Mouse (Mus musculus): ENCODE measurements around the gene Vcan.
A peak's percentile ranks its signal among the peaks of the same experiment; 100 is the strongest.

Vcan gene

GRCm38 (mm10) chr13:89720497-89720896 lies 21.8 kb downstream of the Vcan start:
- peak in 1 of 2 experiments; percentile 6 for DNase-seq

DNA sequence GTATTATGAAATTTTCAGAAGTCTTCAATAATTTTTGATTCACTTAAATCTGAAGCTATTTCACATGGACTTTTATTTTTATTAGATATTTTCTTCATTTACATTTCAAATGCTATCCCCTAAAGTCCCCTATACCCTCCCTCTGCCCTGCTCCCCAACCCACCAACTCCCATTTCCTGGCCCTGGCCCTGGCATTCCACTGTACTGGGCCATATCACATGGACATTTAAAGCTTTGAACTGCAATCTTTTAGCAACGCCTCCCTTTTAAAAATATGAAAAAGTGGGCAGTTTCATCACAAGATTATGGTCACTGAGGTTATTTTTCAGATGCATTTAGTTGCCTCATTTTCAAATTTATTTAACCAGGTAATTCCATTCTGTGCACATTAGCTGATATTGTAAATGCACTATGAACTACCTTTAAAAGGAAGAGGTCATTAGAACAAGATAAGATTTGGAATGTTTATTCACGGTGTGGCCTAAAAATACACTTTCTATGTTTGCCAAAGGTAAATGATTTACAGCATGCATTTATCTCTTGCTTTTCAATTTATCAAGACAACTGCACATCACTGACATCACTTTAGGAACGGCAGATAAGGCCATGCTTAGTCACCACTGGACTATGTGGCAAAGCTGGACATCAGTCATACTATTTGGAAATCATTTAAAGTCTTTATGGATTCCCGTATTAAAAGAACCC lies 32.7 kb downstream of the Vcan start:
- no peak for DNase-seq

GRCm38 (mm10) chr13:89708151-89708927 lies 34.0 kb downstream of the Vcan start:
- no peak for DNase-seq

DNA sequence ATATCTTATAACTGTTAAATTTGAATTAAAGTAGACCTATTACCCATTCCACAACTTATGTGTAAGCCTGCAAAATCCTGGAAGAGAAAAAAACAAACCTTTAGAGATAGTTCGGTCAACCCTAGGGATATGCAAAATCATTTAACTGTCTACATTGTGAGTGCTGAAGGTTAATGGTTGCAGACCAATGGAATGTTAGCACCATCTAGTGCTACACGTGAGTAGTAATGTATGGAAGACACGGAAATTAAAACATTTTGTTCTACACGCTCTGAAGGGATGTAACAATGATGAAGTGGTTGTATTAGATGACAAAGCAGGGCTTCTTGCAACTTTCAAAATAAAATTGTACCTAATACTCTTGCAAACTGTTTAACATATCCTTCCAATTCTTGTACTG lies 39.9 kb downstream of the Vcan start:
- no peak for DNase-seq

- DNase-seq = no peak
Measured at GRCm38 (mm10) chr13:89699998-89700555, 42.2 kb downstream of the Vcan start.

DNA sequence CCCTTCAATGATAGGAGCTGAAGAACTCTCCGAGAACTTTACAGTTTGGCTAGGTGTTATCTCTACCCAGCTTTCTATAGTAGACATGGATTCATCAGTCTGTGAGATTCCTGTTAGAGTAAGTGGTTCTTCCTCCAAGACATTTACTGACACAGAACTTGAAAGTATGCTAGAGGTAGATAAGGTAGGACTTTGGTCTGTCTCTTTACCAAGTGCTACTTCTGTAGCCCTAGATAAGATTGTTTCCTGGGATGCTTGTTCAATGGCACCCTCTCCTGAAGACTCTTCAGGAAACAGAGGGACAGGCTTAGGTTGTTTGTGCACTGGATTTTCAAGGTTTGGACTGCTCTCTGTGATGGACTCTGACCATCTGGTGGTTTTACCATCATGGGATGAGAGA lies 49.7 kb downstream of the Vcan start:
- DNase-seq = no peak

- no peak for DNase-seq
Measured at GRCm38 (mm10) chr13:89683490-89683889, 58.8 kb downstream of the Vcan start.

DNA sequence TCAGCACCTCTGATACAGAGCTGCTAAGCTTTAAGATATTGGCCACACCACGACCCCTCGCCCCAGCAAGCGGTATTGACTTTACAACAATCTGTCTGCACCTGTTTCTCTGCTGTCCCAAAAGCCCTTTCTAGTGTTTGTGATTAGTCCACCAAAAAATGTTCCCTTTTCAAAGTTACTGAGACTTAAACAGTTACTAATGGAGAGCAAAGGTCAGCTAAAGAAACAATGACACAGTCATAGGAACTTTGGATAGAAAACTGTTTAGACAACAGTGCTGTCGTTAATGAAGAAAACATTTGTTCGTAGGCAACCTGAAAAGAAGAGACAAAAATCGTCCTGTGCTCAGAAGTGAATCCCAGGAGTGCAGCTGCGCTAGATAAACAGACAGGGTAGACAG lies 60.1 kb downstream of the Vcan start:
- no peak for DNase-seq

DNA sequence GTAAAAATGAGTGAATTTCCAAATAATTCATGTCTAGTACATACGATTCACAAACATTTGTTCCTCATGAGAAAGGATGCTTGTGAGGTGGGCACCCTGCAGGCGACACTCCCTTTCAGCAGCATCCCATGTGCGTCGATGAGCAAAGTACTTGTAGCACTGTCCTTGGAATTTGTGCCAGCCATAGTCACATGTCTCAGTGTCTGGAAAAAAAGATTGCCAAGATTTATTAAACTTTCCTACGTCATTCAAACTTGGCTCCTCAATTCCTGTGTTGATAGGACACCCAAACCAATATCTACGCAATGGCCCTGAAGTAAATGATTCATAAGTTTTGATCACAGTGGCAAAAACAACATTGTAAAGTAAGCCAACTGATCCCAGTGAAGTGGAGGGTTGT lies 62.6 kb downstream of the Vcan start:
- DNase-seq = no peak

GRCm38 (mm10) chr13:89670505-89670904 lies 71.8 kb downstream of the Vcan start:
- DNase-seq = no peak

DNA sequence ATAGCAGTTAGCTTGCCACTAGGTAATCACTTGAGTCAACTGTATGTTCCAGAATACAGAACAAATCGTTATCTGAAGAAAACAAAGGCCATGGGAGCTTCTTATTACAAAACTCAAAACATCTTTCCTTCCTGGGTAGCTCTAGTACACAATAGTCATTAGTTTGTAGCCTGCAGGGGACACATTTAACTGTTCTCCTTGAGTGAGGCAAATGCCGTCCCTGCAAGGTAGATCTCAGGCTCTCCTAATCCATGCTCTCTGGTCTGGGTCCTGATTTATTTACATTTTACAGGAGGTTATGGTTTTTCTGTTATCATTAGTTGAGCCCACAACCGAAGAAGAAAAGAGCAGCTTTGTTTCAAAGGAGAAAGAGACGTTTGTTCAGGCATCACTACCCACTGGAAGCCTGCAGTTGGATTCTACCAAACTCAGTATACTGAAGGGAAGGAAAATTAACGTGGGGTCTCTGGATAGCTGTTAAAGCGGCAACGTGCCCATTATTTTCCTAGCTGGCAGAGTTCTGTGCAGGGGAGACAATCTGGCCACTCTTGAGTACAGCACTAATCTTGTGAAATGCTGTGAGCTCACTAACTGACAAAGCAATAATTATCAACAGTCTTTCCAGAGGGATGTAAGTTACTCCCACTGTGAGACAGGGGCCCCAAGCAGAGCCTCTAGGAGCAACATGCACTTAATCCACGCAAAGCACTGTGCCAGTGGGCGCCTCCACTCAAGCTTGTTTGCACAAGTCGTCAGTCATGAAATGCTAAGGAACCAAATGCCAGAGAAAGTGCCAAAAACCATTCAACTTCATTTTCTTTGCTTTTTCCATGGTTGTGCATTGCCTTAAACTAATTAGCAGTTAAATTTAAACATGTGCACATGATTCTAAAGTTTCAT lies 73.1 kb downstream of the Vcan start:
- peak; percentile 11 to 38 for DNase-seq

DNA sequence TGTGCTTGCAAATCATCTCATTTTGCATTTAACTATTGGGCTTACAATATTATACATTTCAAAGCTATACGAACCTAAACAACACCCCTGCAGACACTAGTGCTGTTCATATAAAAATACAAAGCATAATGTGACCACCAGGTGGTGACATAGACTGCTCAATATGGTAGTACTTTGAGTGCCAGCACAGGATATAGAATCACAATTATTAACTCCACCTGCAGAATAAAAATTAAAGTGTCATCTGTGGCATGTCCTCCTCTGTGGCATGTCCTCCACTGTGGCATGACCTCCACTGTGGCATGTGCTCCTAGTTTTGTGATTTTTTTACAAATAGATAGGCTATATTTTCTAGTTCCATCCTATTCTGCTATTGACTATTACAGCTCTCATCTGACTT lies 74.2 kb downstream of the Vcan start:
- peak; percentile 46 to 66 for DNase-seq

- DNase-seq = no peak
Measured at GRCm38 (mm10) chr13:89661688-89662087, 80.6 kb downstream of the Vcan start.

DNA sequence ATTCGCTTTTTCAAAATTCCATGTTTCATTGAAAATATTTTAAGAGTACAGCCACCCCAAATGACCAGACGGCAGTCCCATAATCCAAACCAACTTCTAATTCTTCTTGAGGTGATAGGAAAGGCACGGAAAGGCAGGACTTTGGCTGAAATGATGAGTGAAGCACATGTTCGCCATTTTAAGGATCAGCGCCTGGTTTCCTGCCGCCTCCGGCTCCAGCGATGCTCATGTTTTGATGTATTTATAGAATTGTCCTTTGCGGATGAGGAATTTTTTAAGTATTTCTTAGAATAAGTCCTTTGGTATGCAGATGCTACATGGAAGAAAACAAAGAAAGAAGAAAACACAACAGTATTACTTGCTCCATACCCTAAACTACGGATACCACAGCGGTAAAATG lies 85.3 kb downstream of the Vcan start:
- DNase-seq = no peak

DNA sequence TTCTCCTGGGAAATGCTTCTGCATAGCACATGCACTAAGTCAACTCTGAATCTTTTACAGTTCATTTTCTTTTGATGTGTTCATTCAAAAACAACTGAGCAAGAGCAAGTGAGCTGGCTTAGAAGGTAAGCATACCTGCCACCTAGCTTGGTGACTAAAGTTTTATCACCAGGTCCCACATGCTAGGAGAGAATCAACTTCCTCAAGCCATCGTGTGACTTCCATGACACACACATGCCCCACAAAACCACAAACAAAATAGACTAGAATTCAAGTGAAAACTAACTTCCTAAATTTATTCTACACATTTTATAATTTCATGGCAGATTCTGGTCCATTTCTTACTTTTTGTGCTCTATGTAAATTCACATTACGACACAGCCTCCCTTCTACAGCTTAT lies 89.0 kb downstream of the Vcan start:
- DNase-seq = no peak

DNA sequence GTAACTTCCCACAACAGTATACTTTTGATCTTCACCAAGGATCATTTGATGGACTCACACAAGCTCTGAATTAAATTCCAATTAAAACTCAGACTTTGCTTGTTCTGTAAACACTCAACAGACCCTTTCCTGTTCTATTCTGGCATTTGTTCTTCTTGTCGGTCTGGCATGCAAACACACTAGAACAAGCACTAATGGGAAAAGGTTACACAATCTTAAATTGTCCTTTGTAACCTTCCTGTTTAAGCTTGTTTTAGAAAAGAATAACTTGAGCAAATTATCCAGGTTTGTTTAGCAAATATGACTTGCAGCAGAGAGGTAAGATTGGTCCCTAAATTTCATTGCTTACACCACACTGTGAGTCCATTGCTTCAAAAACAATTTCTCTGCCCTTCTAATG lies 89.5 kb downstream of the Vcan start:
- DNase-seq = no peak

DNA sequence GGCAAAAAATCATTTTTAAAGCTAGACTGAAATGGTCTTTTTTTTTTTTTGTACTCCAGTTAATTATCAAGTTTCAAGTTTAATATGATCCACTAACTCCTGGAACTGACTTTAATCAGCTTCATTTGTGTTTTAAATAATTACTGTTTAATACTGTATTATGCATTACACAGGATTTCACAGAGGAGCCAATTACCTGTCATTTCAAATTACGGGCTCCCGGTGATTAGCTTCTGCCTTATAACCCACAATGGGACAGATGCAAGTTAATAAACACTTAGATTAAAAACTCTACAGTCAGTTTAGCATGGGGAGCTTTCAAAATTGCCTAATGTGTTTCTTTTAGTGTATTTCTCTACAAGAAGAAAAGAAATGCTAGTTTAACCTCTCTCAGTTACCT lies 96.7 kb downstream of the Vcan start:
- no peak for DNase-seq

DNA sequence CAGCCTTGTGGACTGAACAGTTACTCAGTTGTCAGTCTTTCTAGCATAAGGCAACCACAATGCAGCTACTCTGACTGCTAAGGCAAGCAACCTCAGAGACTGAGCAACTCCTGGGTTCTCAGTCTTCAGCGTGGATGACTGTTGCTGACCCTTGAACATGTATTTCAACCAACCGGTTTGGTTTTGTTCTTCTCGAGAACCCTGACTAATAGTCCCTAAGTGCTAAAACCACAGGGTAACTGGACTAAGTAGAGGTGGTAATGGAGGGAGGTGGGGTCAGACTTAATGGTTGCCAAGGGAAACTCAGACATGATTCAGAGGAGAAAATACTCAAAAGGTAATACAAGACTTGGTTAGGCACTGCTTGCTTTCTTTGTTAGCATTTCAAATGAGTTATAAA lies 105.3 kb downstream of the Vcan start:
- no peak for DNase-seq

DNA sequence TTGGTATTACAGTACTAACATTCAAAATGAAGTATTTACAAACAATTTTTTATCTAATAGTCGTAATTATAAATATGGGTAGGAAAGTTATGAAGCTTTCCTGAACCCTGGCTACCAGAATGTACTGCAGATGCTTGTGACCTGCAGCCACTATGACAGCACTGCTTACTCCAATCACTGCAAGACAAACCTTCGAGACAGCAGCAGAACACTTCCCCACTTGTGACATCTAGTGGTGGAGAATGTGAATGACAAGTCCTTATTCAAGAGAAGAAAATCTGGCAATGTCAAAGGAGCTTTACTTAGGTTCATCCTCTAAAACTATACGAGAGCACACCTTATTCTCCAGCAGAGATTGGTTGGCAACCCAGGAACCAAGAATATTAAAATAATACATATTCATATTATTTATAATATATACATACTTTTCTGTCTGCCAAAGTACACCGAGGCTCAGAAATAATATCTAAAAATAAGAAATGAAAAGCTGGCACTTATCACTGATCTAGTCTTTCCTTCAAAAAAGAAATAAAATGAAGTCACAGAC lies 108.1 kb downstream of the Vcan start:
- peak; percentile 59 to 77 for DNase-seq

DNA sequence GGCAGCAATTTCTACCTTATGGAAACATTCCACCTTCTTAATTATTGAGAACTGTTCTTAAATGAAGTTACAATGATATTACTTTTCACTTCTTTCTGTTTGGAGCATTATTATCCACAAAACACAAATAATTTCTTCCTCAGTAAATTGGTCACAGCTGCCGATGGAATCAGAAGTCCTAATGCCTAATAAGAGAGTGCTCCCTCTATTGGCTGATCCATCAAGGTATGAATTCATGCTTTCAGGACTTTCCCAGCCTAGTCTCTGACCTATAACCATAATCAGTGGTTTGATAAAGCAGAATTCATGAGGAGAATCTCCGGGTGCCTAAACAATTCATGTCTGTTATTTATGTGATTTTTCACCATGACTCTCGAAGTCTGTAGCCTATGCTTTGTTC lies 123.2 kb downstream of the Vcan start:
- DNase-seq = no peak

DNA sequence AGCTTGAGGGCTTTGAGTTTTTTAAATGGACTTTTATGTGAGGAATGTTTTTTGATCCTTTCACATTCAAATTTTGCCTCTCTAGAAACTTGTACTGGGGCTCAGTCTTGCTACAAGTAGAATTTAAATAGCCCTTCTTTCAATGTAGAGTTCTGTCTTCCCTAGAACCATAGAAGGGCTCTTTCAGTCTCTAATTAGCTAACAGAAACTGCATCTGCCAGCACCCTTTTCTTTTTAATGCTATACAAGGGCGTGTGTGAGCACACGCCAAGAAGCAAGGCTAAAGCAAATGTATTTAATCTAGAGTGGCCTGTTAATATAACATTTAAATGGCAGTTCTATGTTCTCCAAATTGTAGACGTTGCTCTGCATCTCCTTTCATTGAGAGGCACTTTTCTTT lies 134.9 kb downstream of the Vcan start:
- no peak for DNase-seq
